Mouse (Mus musculus): ENCODE measurements around the gene Tmem120a. TPM values are rescaled to one million over a fixed set of nuclear protein-coding genes. Genes with fewer than 3 reads are reported as not detected.

The Tmem120a gene
- 163 and 164 TPM in 2 replicates for polyA plus RNA-seq (2012; rRNA removed; ENCODE audit: low replicate concordance)

GRCm38 (mm10) chr5:135743741-135744609 lies at the start of gene Tmem120a:
Tmem120a (minus strand) TSS chr5:135744448.

DNA sequence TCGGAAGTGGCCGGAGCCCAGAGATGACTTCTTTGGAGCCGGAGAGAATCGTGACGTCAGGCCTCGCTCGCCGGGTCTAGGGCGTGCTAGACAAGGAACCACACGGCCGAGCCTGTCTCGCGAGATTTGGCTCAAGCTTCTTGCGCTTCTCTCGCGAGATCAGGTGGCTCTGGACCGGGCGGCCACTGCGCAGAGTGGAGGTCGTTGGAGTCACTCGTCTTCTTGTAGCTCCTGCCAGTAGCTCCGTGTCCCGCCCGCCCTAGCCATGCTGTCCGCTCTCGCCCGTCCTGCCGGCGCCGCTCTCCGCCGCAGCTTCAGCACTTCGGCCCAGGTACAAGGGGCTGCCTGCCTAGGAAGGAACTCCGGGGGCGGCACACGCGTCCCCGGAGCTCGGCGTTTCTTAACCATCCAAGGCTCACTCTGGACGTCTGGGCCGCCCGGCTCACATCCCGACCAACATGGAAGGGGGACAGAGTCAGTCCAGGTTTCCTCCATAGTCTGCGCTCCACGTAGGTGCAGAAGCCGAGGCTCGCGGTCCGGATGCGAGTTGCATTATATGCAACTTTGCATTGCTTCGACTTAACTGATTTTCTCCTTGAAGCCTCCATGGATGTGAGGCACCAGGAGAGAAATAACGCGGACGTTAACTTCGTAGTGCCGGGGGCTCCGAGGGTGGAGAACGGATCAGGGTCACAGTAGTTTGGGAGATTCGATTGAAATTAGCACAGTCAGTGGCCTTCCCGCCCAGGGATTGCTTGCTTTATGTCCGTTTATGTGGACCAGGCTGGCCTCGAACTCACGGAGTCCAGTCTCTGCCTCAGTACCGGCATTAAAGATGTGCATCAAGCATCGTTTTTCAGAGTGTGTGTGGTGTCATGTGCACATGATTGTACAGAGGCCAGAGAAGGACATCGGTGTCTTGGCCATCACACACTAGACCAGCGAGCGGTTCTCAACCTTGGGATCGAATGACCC lies 34.5 kb upstream of the Tmem120a start, which contains the start of gene Mdh2:
Gene Mdh2 (plus strand): TSS at position 10 of the 975 bp plus-strand sequence.

DNA sequence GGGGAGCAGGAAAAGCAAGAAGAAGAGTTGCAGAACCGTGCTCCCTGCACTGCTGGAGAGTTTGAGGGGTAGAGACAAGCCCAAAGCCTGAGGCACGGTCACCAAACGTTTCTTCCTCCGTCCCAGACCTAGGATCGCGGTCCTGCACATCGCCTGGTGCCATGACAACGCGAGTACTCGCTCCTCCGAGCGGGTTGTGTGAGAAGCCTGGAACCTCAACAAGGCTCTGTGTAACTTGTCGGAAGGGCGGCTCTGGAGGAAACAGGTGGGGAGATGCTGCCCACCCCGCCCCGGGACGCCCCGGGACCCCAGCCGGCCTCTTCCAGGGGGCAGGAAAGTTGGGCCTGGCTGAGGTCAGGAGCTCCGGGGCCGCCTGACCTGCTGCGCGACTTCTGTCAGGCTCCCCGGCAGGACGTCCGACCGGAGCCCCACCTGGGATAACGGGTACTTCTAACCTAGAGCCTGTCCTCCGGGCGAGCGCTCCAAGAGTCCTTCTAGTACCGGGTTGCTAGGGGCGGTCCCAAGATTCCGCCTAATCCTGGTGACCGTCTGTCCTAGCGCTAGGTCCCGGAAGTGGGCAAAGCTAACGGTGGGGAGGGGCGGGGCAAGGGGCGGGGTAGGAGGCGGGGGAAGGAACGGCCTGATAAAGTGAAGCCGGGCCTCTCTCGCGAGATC lies 33.7 kb upstream of the Tmem120a start, which contains the start of gene Styxl1:
Gene Styxl1 (minus strand): TSS at position 590 of the 675 bp plus-strand sequence.

Other genes starting within 250 kb of the Tmem120a start
- 35.5 and 48.2 TPM in 2 replicates for gene Hip1, start 199.3 kb downstream of the Tmem120a start, polyA plus RNA-seq (2012; rRNA removed; ENCODE audit: low replicate concordance)
- not detected in 2 replicates for gene Ccl26, start 180.9 kb downstream of the Tmem120a start, polyA plus RNA-seq (2012; rRNA removed; ENCODE audit: low replicate concordance)
- gene Ccl24, start 171.4 kb downstream of the Tmem120a start, polyA plus RNA-seq (2012; rRNA removed; ENCODE audit: low replicate concordance) = 14.7 and 24.8 TPM in 2 replicates
- 43.5 and 52.9 TPM in 2 replicates for gene Rhbdd2, start 111.8 kb downstream of the Tmem120a start, polyA plus RNA-seq (2012; rRNA removed; ENCODE audit: low replicate concordance)
- 343 and 345 TPM in 2 replicates for gene Por, start 74.4 kb downstream of the Tmem120a start, polyA plus RNA-seq (2012; rRNA removed; ENCODE audit: low replicate concordance)
- gene Styxl1, start 33.9 kb upstream of the Tmem120a start, polyA plus RNA-seq (2012; rRNA removed; ENCODE audit: low replicate concordance) = 0.27 and 0.66 TPM in 2 replicates
- gene Mdh2, start 34.0 kb upstream of the Tmem120a start, polyA plus RNA-seq (2012; rRNA removed; ENCODE audit: low replicate concordance) = 808 and 1,108 TPM in 2 replicates
- 0.06 TPM in 1 of 2 replicates, not detected in the other for gene Srrm3, start 62.4 kb upstream of the Tmem120a start, polyA plus RNA-seq (2012; rRNA removed; ENCODE audit: low replicate concordance)
- 278 and 369 TPM in 2 replicates for gene Hspb1, start 143.5 kb upstream of the Tmem120a start, polyA plus RNA-seq (2012; rRNA removed; ENCODE audit: low replicate concordance)
- gene Ywhag, start 190.2 kb upstream of the Tmem120a start, polyA plus RNA-seq (2012; rRNA removed; ENCODE audit: low replicate concordance) = 172 and 216 TPM in 2 replicates
- gene Ssc4d, start 230.1 kb upstream of the Tmem120a start, polyA plus RNA-seq (2012; rRNA removed; ENCODE audit: low replicate concordance) = 8.7 and 11.4 TPM in 2 replicates
- not detected in 2 replicates for gene Zp3, start 235.7 kb upstream of the Tmem120a start, polyA plus RNA-seq (2012; rRNA removed; ENCODE audit: low replicate concordance)